Mouse (Mus musculus) small intestine, adult 2 months (tissue): ENCODE data around the gene Uhmk1.

Experiments
- CTCF ChIP-seq: fragments of 200-500 bp; IDR thresholded peaks from 2 replicates; pipeline ENCODE4 v1.5.1; 2012; ENCODE audit warnings: low read depth, mild to moderate bottlenecking, control low read depth, inconsistent platforms, low read length, moderate library complexity, mixed read lengths; ENCODE audit not compliant: insufficient replicate concordance, insufficient read length; ENCODE audit errors: extremely low read depth
- POLR2A ChIP-seq: fragments of 200-500 bp; IDR thresholded peaks from 2 replicates; pipeline ENCODE4 v1.6.1; 2012; ENCODE audit warnings: low read depth, mild to moderate bottlenecking, control low read depth, inconsistent platforms, low read length, moderate library complexity

DNA sequence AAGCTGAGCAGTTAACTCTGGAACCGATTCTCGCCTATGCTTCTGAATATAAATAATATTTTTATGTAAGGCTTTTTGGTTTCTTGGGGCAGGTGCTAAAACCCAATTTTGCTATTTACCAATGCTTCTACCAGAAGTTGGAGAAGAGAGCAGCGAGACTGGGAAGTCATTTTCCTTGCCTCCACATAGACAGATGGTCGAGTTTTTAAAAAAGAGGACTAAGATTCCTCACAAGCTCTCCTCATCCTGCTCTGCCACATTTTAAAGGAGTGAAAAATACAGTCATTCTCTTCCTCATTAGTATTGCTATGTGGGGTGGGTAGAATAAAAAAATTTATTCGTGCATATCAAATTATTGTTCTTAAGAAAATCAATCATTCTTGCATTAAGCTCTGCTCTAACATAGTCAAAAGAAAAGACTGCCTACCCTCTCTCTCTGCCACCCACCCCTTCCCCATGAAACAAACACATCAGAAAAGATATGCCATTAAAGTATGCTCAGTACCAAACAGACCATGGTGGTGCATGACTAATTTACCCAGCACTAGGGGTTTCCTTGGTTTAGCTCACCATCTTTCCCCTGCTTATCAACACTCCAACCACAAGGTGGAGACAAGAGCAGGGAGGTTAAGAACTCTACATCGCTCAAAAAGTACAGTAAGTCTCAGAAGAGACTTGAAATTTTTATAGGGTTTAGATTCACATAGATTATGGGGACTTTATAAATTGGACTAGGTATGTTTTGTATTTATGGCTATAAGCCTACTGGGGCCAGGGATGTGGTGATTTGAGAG lies 3.1 kb upstream of the Uhmk1 start:
- TF ChIP-seq POLR2A (no peak), CTCF (no peak)
